Mouse (Mus musculus) liver, postnatal 0 days (tissue): ENCODE data around the gene Zdhhc6. TPM values are rescaled to one million over a fixed set of nuclear protein-coding genes. Genes with fewer than 3 reads are reported as not detected.

ENCODE experiments used
- ATAC-seq: fragments of 200-750 bp; cut with Nextera tagmentation; 2 replicates; pipeline ENCODE4 v1.8.0; 2017; ENCODE audit warnings: mild to moderate bottlenecking, moderate library complexity
- DNase-seq: peaks from one replicate; pipeline ENCODE4 v3.0.0-alpha.2; 2016
- H3K27ac ChIP-seq: fragments of 300-500 bp; sonication (generic); 2 replicates; pipeline ENCODE4 v1.5.1; 2014; ENCODE audit warnings: antibody characterized with exemption, moderate library complexity, mild to moderate bottlenecking, low read depth
- H3K27me3 ChIP-seq: fragments of 300-500 bp; sonication (generic); 2 replicates; pipeline ENCODE4 v1.6.1; 2014; ENCODE audit warnings: low read length, control low read depth, mixed read lengths; ENCODE audit not compliant: insufficient read depth
- H3K36me3 ChIP-seq: fragments of 300-500 bp; sonication (generic); replicated peaks from 2 replicates; pipeline ENCODE4 v1.6.1; 2014; ENCODE audit warnings: mild to moderate bottlenecking, control low read depth, low read length, moderate library complexity, mixed read lengths; ENCODE audit not compliant: insufficient read depth
- H3K4me1 ChIP-seq: fragments of 300-500 bp; sonication (generic); 2 replicates; pipeline ENCODE4 v1.6.1; 2014; ENCODE audit warnings: antibody characterized with exemption, mild to moderate bottlenecking, control low read depth; ENCODE audit not compliant: insufficient read depth
- H3K4me2 ChIP-seq: fragments of 300-500 bp; sonication (generic); 2 replicates; pipeline ENCODE4 v1.6.1; 2014; ENCODE audit warnings: low read depth, mild to moderate bottlenecking, low read length, moderate library complexity, mixed read lengths
- H3K4me3 ChIP-seq: fragments of 300-500 bp; sonication (generic); 2 replicates; pipeline ENCODE4 v1.5.1; 2014; ENCODE audit warnings: low read depth, low read length
- H3K9ac ChIP-seq: fragments of 300-500 bp; sonication (generic); replicated peaks from 2 replicates; pipeline ENCODE4 v1.6.1; 2014; ENCODE audit warnings: mild to moderate bottlenecking, moderate library complexity
- H3K9me3 ChIP-seq: fragments of 300-500 bp; sonication (generic); 2 replicates; pipeline ENCODE4 v1.6.1; 2016; ENCODE audit warnings: mild to moderate bottlenecking, control low read depth, low read length, mixed read lengths
- CTCF ChIP-seq: sonication (generic); IDR thresholded peaks from 2 replicates; pipeline ENCODE4 v1.5.1; 2016; ENCODE audit warnings: antibody characterized with exemption, low read depth
- EP300 ChIP-seq: IDR thresholded peaks from 2 replicates; pipeline ENCODE4 v1.6.1; 2016; ENCODE audit warnings: antibody characterized with exemption, low read depth, mild to moderate bottlenecking
- WGBS: fragments of 180-500 bp; shearing (Covaris S2); extraction: QIAGEN DNeasy Blood & Tissue Kit; methylation state at CpG from one replicate; pipeline ENCODE4 v1.1.7; 2014; ENCODE audit not compliant: insufficient replicate concordance; 5-methylcytosine and 5-hydroxymethylcytosine counted together
- polyA plus RNA-seq: library from polyadenylated mRNA; unstranded; fragments of >200 nt; fragmentation: Nextera tagmentation; extraction: Ambion mirVana; gene quantifications from 2 replicates; pipeline ENCODE4 v1.2.1, GENCODE M21; 2015

The Zdhhc6 gene
- polyA plus RNA-seq, 1 experiment from 2014 or later, result 49.0 TPM

- WGBS, result 57% methylated on average over 3 of the region's 3 CpGs
- Histone ChIP-seq H3K27me3 (no peaks in the 10 kb centered on the region), H3K36me3 (peaks cover 4% of the 10 kb centered on the region; the same call in 1 of the 2 replicates), H3K4me2 (no peak overlapping the region), H3K4me1 (peaks cover 4% of the 10 kb centered on the region; the same call in 1 of the 2 replicates), H3K4me3 (no peak overlapping the region), H3K9ac (no peak overlapping the region), H3K9me3 (no peaks in the 10 kb centered on the region), H3K27ac (no peak overlapping the region)
- TF ChIP-seq EP300, result no peak
- no peak for TF ChIP-seq CTCF
- no peak for DNase-seq
- no peak for ATAC-seq
These were observed 25.5 kb upstream of the Zdhhc6 start for GRCm38 (mm10) chr19:55341377-55341776.

GRCm38 (mm10) chr19:55340521-55340920 is 24.7 kb upstream of the Zdhhc6 start:
- 84% methylated on average over 6 of the region's 6 CpGs for WGBS
- H3K9ac ChIP-seq, result no peak overlapping the region
- DNase-seq (no peak), ATAC-seq (no peak)
- H3K4me2 ChIP-seq, result no peak overlapping the region
- H3K27ac ChIP-seq, result no peak overlapping the region
- H3K36me3 ChIP-seq, result peaks cover 5% of the 10 kb centered on the region; the same call in 1 of the 2 replicates
- H3K4me3 ChIP-seq, result no peak overlapping the region
- H3K9me3 ChIP-seq, result no peaks in the 10 kb centered on the region
- no peaks in the 10 kb centered on the region for H3K27me3 ChIP-seq
- TF ChIP-seq CTCF (no peak), EP300 (no peak)
- peaks cover 4% of the 10 kb centered on the region; the same call in 1 of the 2 replicates for H3K4me1 ChIP-seq

GRCm38 (mm10) chr19:55337664-55338063 is 21.8 kb upstream of the Zdhhc6 start:
- DNase-seq (no peak), ATAC-seq (no peak)
- Histone ChIP-seq H3K36me3 (peaks cover 5% of the 10 kb centered on the region; the same call in 1 of the 2 replicates), H3K4me1 (peaks cover 4% of the 10 kb centered on the region; the same call in 1 of the 2 replicates), H3K27me3 (no peaks in the 10 kb centered on the region), H3K4me2 (no peak overlapping the region), H3K9ac (no peak overlapping the region), H3K4me3 (no peak overlapping the region), H3K9me3 (no peaks in the 10 kb centered on the region), H3K27ac (no peak overlapping the region)
- 88% methylated on average over 10 of the region's 10 CpGs for WGBS
- TF ChIP-seq CTCF (no peak), EP300 (no peak)

- H3K4me2 ChIP-seq, result no peak overlapping the region
- 84% methylated on average over 9 of the region's 9 CpGs for WGBS
- no peak overlapping the region for H3K4me3 ChIP-seq
- TF ChIP-seq EP300, result no peak
- no peak for TF ChIP-seq CTCF
- H3K36me3 ChIP-seq, result peaks cover 5% of the 10 kb centered on the region; the same call in 1 of the 2 replicates
- no peak overlapping the region for H3K9ac ChIP-seq
- no peak overlapping the region for H3K27ac ChIP-seq
- no peaks in the 10 kb centered on the region for H3K9me3 ChIP-seq
- peaks cover 4% of the 10 kb centered on the region; the same call in 1 of the 2 replicates for H3K4me1 ChIP-seq
- H3K27me3 ChIP-seq, result no peaks in the 10 kb centered on the region
- ATAC-seq (no peak), DNase-seq (no peak)
These were observed 21.2 kb upstream of the Zdhhc6 start for GRCm38 (mm10) chr19:55337066-55337465.

- H3K9ac ChIP-seq, result no peak overlapping the region
- no peaks in the 10 kb centered on the region for H3K27me3 ChIP-seq
- 88% methylated on average over 12 of the region's 12 CpGs for WGBS
- no peak overlapping the region for H3K27ac ChIP-seq
- no peak overlapping the region for H3K4me3 ChIP-seq
- H3K9me3 ChIP-seq, result no peaks in the 10 kb centered on the region
- H3K4me1 ChIP-seq, result no peaks in the 10 kb centered on the region
- no peak for DNase-seq
- peaks cover 11% of the 10 kb centered on the region; the same call in 1 of the 2 replicates for H3K36me3 ChIP-seq
- H3K4me2 ChIP-seq, result no peak overlapping the region
- TF ChIP-seq CTCF (no peak), EP300 (no peak)
- no peak for ATAC-seq
These were observed 20.6 kb upstream of the Zdhhc6 start for GRCm38 (mm10) chr19:55336441-55336840.

GRCm38 (mm10) chr19:55335881-55336280 is 20.0 kb upstream of the Zdhhc6 start:
- Histone ChIP-seq H3K4me3 (no peak overlapping the region), H3K27me3 (no peaks in the 10 kb centered on the region), H3K4me2 (no peak overlapping the region), H3K4me1 (no peaks in the 10 kb centered on the region), H3K27ac (no peak overlapping the region), H3K36me3 (peaks cover 12% of the 10 kb centered on the region; the same call in 1 of the 2 replicates), H3K9me3 (no peaks in the 10 kb centered on the region), H3K9ac (no peak overlapping the region)
- DNase-seq (no peak), ATAC-seq (no peak)
- TF ChIP-seq CTCF (peak; percentile 56), EP300 (no peak)
- 93% methylated on average over 1 of the region's 1 CpGs for WGBS
